Mouse (Mus musculus): ENCODE results near the gene Zfp367.

GRCm38 (mm10) chr13:64083331-64083730, 69.7 kb downstream of the Zfp367 start:
- no peak for TF ChIP-seq CTCF (IDR thresholded peaks at IDR 0.05; ENCODE audit: low read depth)
- no peak for TF ChIP-seq EP300 (IDR thresholded peaks at IDR 0.05; ENCODE audit: low read depth)

All from liver, embryonic 14.5 days (tissue).